Mouse (Mus musculus) midbrain, embryonic 15.5 days (tissue): Measurements from ENCODE around the gene Bglap3. TPM values are rescaled to one million over a fixed set of nuclear protein-coding genes. Genes with fewer than 3 reads are reported as not detected.

Source experiments
- ATAC-seq: fragments of 200-750 bp; cut with Nextera tagmentation; replicated peaks from 2 replicates; pipeline ENCODE4 v1.8.0; 2017; ENCODE audit warnings: moderate TSS enrichment
- H3K27ac ChIP-seq: fragments of 300-500 bp; sonication (generic); 2 replicates; pipeline ENCODE4 v1.5.1; 2015; ENCODE audit warnings: mild to moderate bottlenecking, inconsistent platforms
- H3K27me3 ChIP-seq: fragments of 300-500 bp; sonication (generic); replicated peaks from 2 replicates; pipeline ENCODE4 v1.6.1; 2015; ENCODE audit warnings: inconsistent platforms
- H3K36me3 ChIP-seq: fragments of 300-500 bp; sonication (generic); replicated peaks from 2 replicates; pipeline ENCODE4 v1.6.1; 2015; ENCODE audit warnings: inconsistent platforms
- H3K4me1 ChIP-seq: fragments of 300-500 bp; sonication (generic); 2 replicates; pipeline ENCODE4 v1.6.1; 2015; ENCODE audit warnings: inconsistent platforms
- H3K4me2 ChIP-seq: fragments of 300-500 bp; sonication (generic); 2 replicates; pipeline ENCODE4 v1.6.1; 2015; ENCODE audit warnings: inconsistent platforms, mild to moderate bottlenecking, moderate library complexity
- H3K4me3 ChIP-seq: fragments of 300-500 bp; sonication (generic); 2 replicates; pipeline ENCODE4 v1.5.1; 2015; ENCODE audit warnings: mild to moderate bottlenecking, inconsistent platforms
- H3K9ac ChIP-seq: fragments of 300-500 bp; sonication (generic); 2 replicates; pipeline ENCODE4 v1.6.1; 2015; ENCODE audit warnings: mild to moderate bottlenecking, inconsistent platforms
- H3K9me3 ChIP-seq: fragments of 300-500 bp; sonication (generic); 2 replicates; pipeline ENCODE4 v1.6.1; 2016; ENCODE audit warnings: inconsistent platforms
- WGBS: fragments of 180-500 bp; shearing (Covaris S2); methylation state at CpG from one replicate; pipeline ENCODE4 v1.1.7; 2015; ENCODE audit warnings: mixed read lengths; 5-methylcytosine and 5-hydroxymethylcytosine counted together
- polyA plus RNA-seq: library from polyadenylated mRNA; unstranded; fragments of >200 nt; fragmentation: Nextera tagmentation; extraction: Ambion mirVana; gene quantifications from 2 replicates; pipeline ENCODE4 v1.2.1, GENCODE M21; 2015

The Bglap3 gene
- polyA plus RNA-seq, 1 experiment from 2014 or later: not detected

GRCm38 (mm10) chr3:88350732-88351131 lies 21.8 kb downstream of the Bglap3 start:
- no peak overlapping the region for H3K4me2 ChIP-seq
- ATAC-seq: no peak
- H3K27ac ChIP-seq: no peak overlapping the region
- no peak overlapping the region for H3K4me3 ChIP-seq
- H3K9ac ChIP-seq: no peak overlapping the region
- WGBS: 95% methylated on average over 13 of the region's 13 CpGs
- no peaks in the 10 kb centered on the region for H3K9me3 ChIP-seq
- no peaks in the 10 kb centered on the region for H3K27me3 ChIP-seq
- peaks cover 95% of the 10 kb centered on the region for H3K36me3 ChIP-seq
- H3K4me1 ChIP-seq: no peaks in the 10 kb centered on the region

- no peak overlapping the region for H3K4me2 ChIP-seq
- peaks cover 24% of the 10 kb centered on the region for H3K36me3 ChIP-seq
- no peak for ATAC-seq
- 82% methylated on average over 3 of the region's 3 CpGs for WGBS
- H3K4me1 ChIP-seq: peaks cover 28% of the 10 kb centered on the region
- H3K27me3 ChIP-seq: no peaks in the 10 kb centered on the region
- no peak overlapping the region for H3K9ac ChIP-seq
- H3K27ac ChIP-seq: no peak overlapping the region
- H3K4me3 ChIP-seq: no peak overlapping the region
- no peaks in the 10 kb centered on the region for H3K9me3 ChIP-seq
Observed at GRCm38 (mm10) chr3:88339006-88339405, 33.5 kb downstream of the Bglap3 start.

GRCm38 (mm10) chr3:88338316-88338715 lies 34.2 kb downstream of the Bglap3 start:
- H3K4me3 ChIP-seq: no peak overlapping the region
- H3K27ac ChIP-seq: no peak overlapping the region
- 92% methylated on average over 7 of the region's 7 CpGs for WGBS
- no peaks in the 10 kb centered on the region for H3K9me3 ChIP-seq
- H3K4me1 ChIP-seq: peaks cover 28% of the 10 kb centered on the region
- no peaks in the 10 kb centered on the region for H3K27me3 ChIP-seq
- H3K9ac ChIP-seq: no peak overlapping the region
- no peak overlapping the region for H3K4me2 ChIP-seq
- H3K36me3 ChIP-seq: peaks cover 17% of the 10 kb centered on the region
- ATAC-seq: no peak

GRCm38 (mm10) chr3:88337367-88338020 lies 35.0 kb downstream of the Bglap3 start:
- Histone ChIP-seq H3K9me3 (no peaks in the 10 kb centered on the region), H3K36me3 (peaks cover 9% of the 10 kb centered on the region), H3K4me2 (peak overlapping the region; percentile 68), H3K27ac (no peak overlapping the region), H3K4me1 (peaks cover 28% of the 10 kb centered on the region), H3K4me3 (peak overlapping the region; percentile 92), H3K27me3 (no peaks in the 10 kb centered on the region), H3K9ac (no peak overlapping the region)
- no peak for ATAC-seq
- 87% methylated on average over 11 of the region's 11 CpGs for WGBS

GRCm38 (mm10) chr3:88336058-88337013 lies 36.2 kb downstream of the Bglap3 start, which contains the start of the genes Tmem79 and Smg5:
Gene Tmem79 (minus strand): TSS chr3:88336148.
Gene Smg5 (plus strand): TSS chr3:88336260.
- ATAC-seq: peak; percentile 96
- Histone ChIP-seq H3K27ac (peak within 1 kb of the TSS; percentile 97), H3K4me2 (peak within 1 kb of the TSS; percentile 80), H3K4me1 (peaks cover 28% of the 10 kb centered on the region), H3K9me3 (no peaks in the 10 kb centered on the region), H3K36me3 (no peaks in the 10 kb centered on the region), H3K4me3 (peak within 1 kb of the TSS; percentile 92), H3K9ac (peak within 1 kb of the TSS; percentile 97), H3K27me3 (no peaks in the 10 kb centered on the region)
- 1% methylated on average over 55 of the region's 66 CpGs for WGBS

- H3K4me3 ChIP-seq: peak overlapping the region; percentile 92
Observed at GRCm38 (mm10) chr3:88335436-88336053, 37.0 kb downstream of the Bglap3 start.

GRCm38 (mm10) chr3:88334902-88335435 lies 37.6 kb downstream of the Bglap3 start:
- ATAC-seq: no peak
- H3K4me1 ChIP-seq: peaks cover 28% of the 10 kb centered on the region
- H3K36me3 ChIP-seq: no peaks in the 10 kb centered on the region
- no peak overlapping the region for H3K27ac ChIP-seq
- peak overlapping the region; percentile 80 for H3K4me2 ChIP-seq
- no peaks in the 10 kb centered on the region for H3K9me3 ChIP-seq
- H3K9ac ChIP-seq: peak overlapping the region; percentile 54
- 34% methylated on average over 3 of the region's 3 CpGs for WGBS
- H3K27me3 ChIP-seq: no peaks in the 10 kb centered on the region
- H3K4me3 ChIP-seq: peak overlapping the region; percentile 92

More at GRCm38 (mm10) chr3:88335436-88336053, 37.0 kb downstream of the Bglap3 start:
- Histone ChIP-seq H3K9ac (peak overlapping the region; percentile 54), H3K27ac (peak overlapping the region; percentile 97), H3K9me3 (no peaks in the 10 kb centered on the region), H3K36me3 (no peaks in the 10 kb centered on the region), H3K4me2 (peak overlapping the region; percentile 80), H3K27me3 (no peaks in the 10 kb centered on the region), H3K4me1 (peaks cover 28% of the 10 kb centered on the region)
- peak; percentile 77 for ATAC-seq
- 1% methylated on average over 27 of the region's 27 CpGs for WGBS

- H3K27me3 ChIP-seq: no peaks in the 10 kb centered on the region
- no peak overlapping the region for H3K4me2 ChIP-seq
- no peaks in the 10 kb centered on the region for H3K9me3 ChIP-seq
- no peak for ATAC-seq
- no peak overlapping the region for H3K9ac ChIP-seq
- WGBS: 68% methylated on average over 12 of the region's 12 CpGs
- H3K4me3 ChIP-seq: no peak overlapping the region
- H3K4me1 ChIP-seq: peaks cover 27% of the 10 kb centered on the region
- H3K27ac ChIP-seq: no peak overlapping the region
- no peaks in the 10 kb centered on the region for H3K36me3 ChIP-seq
Observed at GRCm38 (mm10) chr3:88334029-88334658, 38.4 kb downstream of the Bglap3 start.

GRCm38 (mm10) chr3:88331282-88331681 lies 41.3 kb downstream of the Bglap3 start:
- Histone ChIP-seq H3K27me3 (no peaks in the 10 kb centered on the region), H3K9ac (no peak overlapping the region), H3K36me3 (0 out of 2 replicates have a peak, but pooled peaks cover 6% of the 10 kb centered on the region), H3K4me1 (peaks cover 8% of the 10 kb centered on the region), H3K27ac (no peak overlapping the region), H3K4me3 (no peak overlapping the region), H3K4me2 (no peak overlapping the region), H3K9me3 (no peaks in the 10 kb centered on the region)
- 26% methylated on average over 2 of the region's 2 CpGs for WGBS
- ATAC-seq: no peak

GRCm38 (mm10) chr3:88328956-88329355 lies 43.6 kb downstream of the Bglap3 start:
- Histone ChIP-seq H3K27ac (no peak overlapping the region), H3K27me3 (no peaks in the 10 kb centered on the region), H3K4me1 (peaks cover 14% of the 10 kb centered on the region), H3K9me3 (no peaks in the 10 kb centered on the region), H3K4me2 (no peak overlapping the region), H3K4me3 (no peak overlapping the region), H3K9ac (no peak overlapping the region), H3K36me3 (0 out of 2 replicates have a peak, but pooled peaks cover 6% of the 10 kb centered on the region)
- 88% methylated on average over 5 of the region's 5 CpGs for WGBS
- ATAC-seq: no peak

- 1% methylated on average over 10 of the region's 10 CpGs for WGBS
- H3K36me3 ChIP-seq: peaks cover 34% of the 10 kb centered on the region
- peak within 1 kb of the TSS; percentile 70 for H3K4me3 ChIP-seq
- H3K9ac ChIP-seq: peak within 1 kb of the TSS; percentile 73
- ATAC-seq: peak; percentile 84
- H3K27me3 ChIP-seq: no peaks in the 10 kb centered on the region
- no peak within 1 kb of the TSS for H3K27ac ChIP-seq
- no peaks in the 10 kb centered on the region for H3K9me3 ChIP-seq
- H3K4me1 ChIP-seq: peaks cover 14% of the 10 kb centered on the region
- H3K4me2 ChIP-seq: peak within 1 kb of the TSS; percentile 76
Observed at GRCm38 (mm10) chr3:88324951-88325405, 47.6 kb downstream of the Bglap3 start, which contains the start of gene Glmp. Gene Glmp (plus strand): TSS chr3:88325023.
